Mouse (Mus musculus) lung, postnatal 0 days (tissue): ENCODE data around the gene Nup98. TPM values are rescaled to one million over a fixed set of nuclear protein-coding genes. Genes with fewer than 3 reads are reported as not detected.
A peak's percentile ranks its signal among the peaks of the same experiment; 100 is the strongest.

Experiments
- ATAC-seq: fragments of 200-750 bp; cut with Nextera tagmentation; 2 replicates; pipeline ENCODE4 v1.8.0; 2017; ENCODE audit warnings: moderate library complexity
- DNase-seq: peaks from one replicate; pipeline ENCODE4 v3.0.0-alpha.2; 2016; ENCODE audit warnings: low spot score
- H3K27ac ChIP-seq: fragments of 300-500 bp; sonication (generic); 2 replicates; pipeline ENCODE4 v1.5.1; 2014; ENCODE audit warnings: antibody characterized with exemption, mild to moderate bottlenecking, low read length, mixed read lengths
- H3K27me3 ChIP-seq: fragments of 300-500 bp; sonication (generic); replicated peaks from 2 replicates; pipeline ENCODE4 v1.6.1; 2014; ENCODE audit warnings: low read length, mixed read lengths; ENCODE audit not compliant: insufficient read depth
- H3K36me3 ChIP-seq: fragments of 300-500 bp; sonication (generic); 2 replicates; pipeline ENCODE4 v1.6.1; 2014; ENCODE audit warnings: low read length, mixed read lengths; ENCODE audit not compliant: insufficient read depth
- H3K4me1 ChIP-seq: fragments of 300-500 bp; sonication (generic); 2 replicates; pipeline ENCODE4 v1.6.1; 2014; ENCODE audit warnings: antibody characterized with exemption, low read depth, low read length, mixed read lengths; ENCODE audit not compliant: insufficient read depth
- H3K4me2 ChIP-seq: fragments of 300-500 bp; sonication (generic); replicated peaks from 2 replicates; pipeline ENCODE4 v1.6.1; 2014; ENCODE audit warnings: low read depth, mild to moderate bottlenecking, low read length, moderate library complexity, mixed read lengths
- H3K4me3 ChIP-seq: fragments of 300-500 bp; sonication (generic); 2 replicates; pipeline ENCODE4 v1.5.1; 2014; ENCODE audit warnings: low read depth, low read length
- H3K9ac ChIP-seq: fragments of 300-500 bp; sonication (generic); replicated peaks from 2 replicates; pipeline ENCODE4 v1.6.1; 2014; ENCODE audit warnings: low read depth, mild to moderate bottlenecking
- H3K9me3 ChIP-seq: fragments of 300-500 bp; sonication (generic); 2 replicates; pipeline ENCODE4 v1.6.1; 2016; ENCODE audit warnings: low read length, mixed read lengths
- CTCF ChIP-seq: IDR thresholded peaks from 2 replicates; pipeline ENCODE4 v1.5.1; 2016; ENCODE audit warnings: antibody characterized with exemption, mild to moderate bottlenecking
- EP300 ChIP-seq: IDR thresholded peaks from 2 replicates; pipeline ENCODE4 v1.6.1; 2016; ENCODE audit warnings: antibody characterized with exemption, mild to moderate bottlenecking, control low read depth
- WGBS: fragments of 180-500 bp; shearing (Covaris S2); extraction: QIAGEN DNeasy Blood & Tissue Kit; methylation state at CpG from one replicate; pipeline ENCODE4 v1.1.7; 2014; 5-methylcytosine and 5-hydroxymethylcytosine counted together
- polyA plus RNA-seq: library from polyadenylated mRNA; unstranded; fragments of >200 nt; fragmentation: Nextera tagmentation; extraction: Ambion mirVana; gene quantifications from 2 replicates; pipeline ENCODE4 v1.2.1, GENCODE M21; 2015

The Nup98 gene
- polyA plus RNA-seq, 1 experiment from 2014 or later = 15.5 TPM

DNA sequence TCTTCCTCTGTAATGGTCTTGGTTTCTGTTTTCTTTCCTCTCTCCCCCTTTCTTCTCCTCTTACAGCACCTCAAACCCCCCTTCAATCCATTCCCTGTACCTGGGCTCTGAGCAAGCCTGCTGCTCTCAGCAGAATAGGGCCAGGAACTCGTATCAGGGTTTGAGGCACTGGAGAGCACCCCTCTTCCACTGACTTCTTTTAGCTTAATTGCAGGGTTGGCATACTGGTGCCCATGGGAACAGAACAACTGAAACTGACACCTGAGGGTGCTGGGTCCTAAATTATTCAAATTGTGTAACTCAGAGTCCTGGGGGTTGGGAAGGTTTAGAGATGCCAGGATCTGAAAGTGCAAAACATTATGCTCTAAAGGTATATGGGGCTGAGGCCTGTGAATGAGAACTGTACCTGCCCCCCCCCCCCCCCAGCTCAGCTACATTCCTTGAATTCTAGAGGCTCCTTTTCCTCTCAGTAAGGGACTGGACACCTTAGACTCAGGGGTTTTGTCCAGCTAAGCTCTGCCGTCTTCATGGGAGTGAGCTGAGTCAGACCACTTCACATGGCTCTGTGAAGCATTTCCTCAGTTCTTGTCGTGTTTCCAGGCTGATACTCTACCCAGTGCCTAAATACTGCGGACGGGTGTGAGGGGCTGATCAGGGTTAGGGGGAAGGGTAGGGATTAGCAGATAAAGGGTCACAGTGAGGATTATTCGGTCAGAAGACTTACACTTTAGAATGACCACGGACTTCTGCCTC, 93.2 kb downstream of the Nup98 start, which contains the start of gene Chrna10:
Gene Chrna10, minus strand, starts transcription at position 250 of the 753 bp plus-strand sequence.
- H3K27me3 ChIP-seq = no peaks in the 10 kb centered on the region
- ATAC-seq (peak; percentile 87), DNase-seq (peak; percentile 52)
- 29% methylated on average over 7 of the region's 7 CpGs for WGBS
- H3K9ac ChIP-seq = no peak within 1 kb of the TSS
- H3K9me3 ChIP-seq = no peaks in the 10 kb centered on the region
- peaks cover 25% of the 10 kb centered on the region for H3K36me3 ChIP-seq
- TF ChIP-seq CTCF = no peak
- TF ChIP-seq EP300 = no peak
- no peak within 1 kb of the TSS for H3K27ac ChIP-seq
- H3K4me1 ChIP-seq = no peaks in the 10 kb centered on the region
- H3K4me3 ChIP-seq = no peak within 1 kb of the TSS
- no peak within 1 kb of the TSS for H3K4me2 ChIP-seq

DNA sequence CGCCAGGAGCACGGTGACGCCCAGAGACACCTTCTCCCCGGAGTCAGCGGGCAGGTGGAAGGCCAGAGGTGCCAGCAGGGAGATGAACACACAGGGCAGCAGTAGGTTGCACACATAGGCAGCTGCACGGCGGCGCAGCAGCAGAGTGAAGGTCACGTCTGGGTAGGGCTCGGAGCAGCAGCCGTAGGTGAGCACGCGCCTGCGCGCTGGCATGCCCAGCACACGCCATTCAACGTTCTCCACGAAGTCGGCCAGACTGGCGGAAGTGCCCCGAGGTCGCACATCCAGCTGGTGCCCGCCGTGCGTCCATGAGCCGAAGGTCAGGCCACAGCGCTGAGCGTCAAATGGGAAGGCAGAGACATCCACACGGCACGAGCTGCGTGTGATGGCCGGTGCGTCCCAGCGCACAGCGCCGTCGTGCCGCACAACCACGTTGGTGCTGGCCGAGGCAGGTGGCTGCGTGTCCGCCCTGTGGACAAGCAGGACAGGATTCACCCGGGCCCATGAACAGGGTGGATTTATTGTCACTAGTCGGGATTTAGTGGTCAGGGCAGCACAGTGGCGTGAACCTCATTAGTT, 96.7 kb downstream of the Nup98 start:
- Histone ChIP-seq H3K9ac (no peak overlapping the region), H3K4me3 (no peak overlapping the region), H3K4me2 (no peak overlapping the region), H3K4me1 (no peaks in the 10 kb centered on the region), H3K9me3 (no peaks in the 10 kb centered on the region), H3K27me3 (no peaks in the 10 kb centered on the region), H3K36me3 (no peaks in the 10 kb centered on the region), H3K27ac (no peak overlapping the region)
- TF ChIP-seq EP300 = no peak
- no peak for TF ChIP-seq CTCF
- DNase-seq (no peak), ATAC-seq (no peak)
- WGBS = 75% methylated on average over 45 of the region's 45 CpGs

GRCm38 (mm10) chr7:102109746-102110145, 100.2 kb downstream of the Nup98 start:
- no peaks in the 10 kb centered on the region for H3K27me3 ChIP-seq
- TF ChIP-seq EP300 (no peak), CTCF (no peak)
- no peaks in the 10 kb centered on the region for H3K9me3 ChIP-seq
- H3K4me1 ChIP-seq = peaks cover 4% of the 10 kb centered on the region; the same call in 1 of the 2 replicates
- no peak overlapping the region for H3K9ac ChIP-seq
- WGBS = 84% methylated on average over 4 of the region's 4 CpGs
- no peak overlapping the region for H3K4me2 ChIP-seq
- no peaks in the 10 kb centered on the region for H3K36me3 ChIP-seq
- ATAC-seq (no peak), DNase-seq (no peak)
- no peak overlapping the region for H3K4me3 ChIP-seq
- no peak overlapping the region for H3K27ac ChIP-seq

- H3K4me2 ChIP-seq = no peak within 1 kb of the TSS
- WGBS = 75% methylated on average over 7 of the region's 7 CpGs
- no peaks in the 10 kb centered on the region for H3K36me3 ChIP-seq
- no peaks in the 10 kb centered on the region for H3K9me3 ChIP-seq
- peaks cover 4% of the 10 kb centered on the region; the same call in 1 of the 2 replicates for H3K4me1 ChIP-seq
- no peaks in the 10 kb centered on the region for H3K27me3 ChIP-seq
- no peak for TF ChIP-seq EP300
- no peak for TF ChIP-seq CTCF
- ATAC-seq = no peak
- H3K4me3 ChIP-seq = no peak within 1 kb of the TSS
- no peak for DNase-seq
- H3K9ac ChIP-seq = no peak within 1 kb of the TSS
- no peak within 1 kb of the TSS for H3K27ac ChIP-seq
These were observed 100.8 kb downstream of the Nup98 start, which contains the start of gene Art5 for GRCm38 (mm10) chr7:102109171-102109570. Gene Art5, minus strand, starts transcription at chr7:102109489.

- H3K27me3 ChIP-seq = no peaks in the 10 kb centered on the region
- no peak for TF ChIP-seq EP300
- TF ChIP-seq CTCF = no peak
- WGBS = 85% methylated on average over 1 of the region's 1 CpGs
- no peak overlapping the region for H3K4me2 ChIP-seq
- H3K9ac ChIP-seq = no peak overlapping the region
- no peak overlapping the region for H3K4me3 ChIP-seq
- H3K27ac ChIP-seq = no peak overlapping the region
- H3K4me1 ChIP-seq = peaks cover 4% of the 10 kb centered on the region; the same call in 1 of the 2 replicates
- DNase-seq = no peak
- H3K9me3 ChIP-seq = no peaks in the 10 kb centered on the region
- ATAC-seq = no peak
- no peaks in the 10 kb centered on the region for H3K36me3 ChIP-seq
These were observed 101.8 kb downstream of the Nup98 start for GRCm38 (mm10) chr7:102108206-102108605.

GRCm38 (mm10) chr7:102106700-102107141, 103.3 kb downstream of the Nup98 start:
- Histone ChIP-seq H3K9me3 (no peaks in the 10 kb centered on the region), H3K27ac (no peak overlapping the region), H3K36me3 (no peaks in the 10 kb centered on the region), H3K27me3 (no peaks in the 10 kb centered on the region), H3K9ac (no peak overlapping the region), H3K4me1 (peaks cover 4% of the 10 kb centered on the region; the same call in 1 of the 2 replicates), H3K4me2 (peak overlapping the region; percentile 53), H3K4me3 (0 out of 2 replicates have a peak overlapping the region, but pooled peaks have one; percentile 16)
- 6% methylated on average over 23 of the region's 23 CpGs for WGBS
- ATAC-seq (0 out of 2 replicates have a peak, but pooled peaks have one; percentile 20), DNase-seq (no peak)
- TF ChIP-seq CTCF = no peak; the same call in 1 of the 2 replicates
- no peak for TF ChIP-seq EP300
